Mouse (Mus musculus) thymus, postnatal 14 days (tissue): ENCODE data around the gene Pde10a.
A peak's percentile ranks its signal among the peaks of the same experiment; 100 is the strongest.

ENCODE experiments used
- DNase-seq: peaks from one replicate; pipeline ENCODE4 v3.0.0; 2021

Gene Pde10a

DNA sequence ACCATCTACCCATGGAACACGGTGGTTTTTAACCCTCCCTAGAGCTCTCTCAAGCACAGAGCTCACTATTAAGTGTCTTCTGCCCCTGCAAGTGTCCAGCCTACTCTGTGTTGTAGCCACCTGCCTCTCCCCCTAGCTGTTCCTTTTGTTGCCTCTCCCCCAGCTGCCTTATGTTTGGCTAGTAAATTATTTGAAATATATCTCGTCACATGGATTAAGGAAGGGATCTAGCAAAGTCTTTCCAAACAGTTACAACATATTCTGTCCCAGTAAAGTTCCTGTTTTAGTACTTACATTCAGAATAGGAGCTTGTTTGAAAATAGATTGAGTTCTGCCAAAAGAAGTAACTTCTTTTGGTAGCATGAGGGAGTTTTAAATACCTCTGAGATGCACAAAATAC, 452.1 kb downstream of the Pde10a start:
- no peak for DNase-seq

DNA sequence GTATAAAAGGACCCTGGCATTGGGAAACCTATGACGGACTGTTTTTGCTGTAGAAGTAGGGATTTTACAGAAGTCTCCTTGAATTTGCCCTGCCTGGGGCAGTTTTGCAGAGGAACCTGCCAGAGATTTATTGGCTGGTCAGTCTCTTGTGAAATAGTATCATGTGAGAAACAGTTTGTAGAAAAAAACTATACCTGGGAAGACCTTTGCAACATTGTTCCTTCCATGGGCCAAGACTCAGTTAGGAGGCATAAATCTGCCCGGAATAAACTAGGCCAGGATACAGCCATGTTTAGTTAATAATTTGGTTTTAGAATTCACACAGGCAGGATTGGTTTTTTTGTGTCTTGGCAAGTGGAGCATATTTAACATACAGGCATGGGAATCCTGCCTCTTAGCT, 458.4 kb downstream of the Pde10a start:
- no peak for DNase-seq

DNA sequence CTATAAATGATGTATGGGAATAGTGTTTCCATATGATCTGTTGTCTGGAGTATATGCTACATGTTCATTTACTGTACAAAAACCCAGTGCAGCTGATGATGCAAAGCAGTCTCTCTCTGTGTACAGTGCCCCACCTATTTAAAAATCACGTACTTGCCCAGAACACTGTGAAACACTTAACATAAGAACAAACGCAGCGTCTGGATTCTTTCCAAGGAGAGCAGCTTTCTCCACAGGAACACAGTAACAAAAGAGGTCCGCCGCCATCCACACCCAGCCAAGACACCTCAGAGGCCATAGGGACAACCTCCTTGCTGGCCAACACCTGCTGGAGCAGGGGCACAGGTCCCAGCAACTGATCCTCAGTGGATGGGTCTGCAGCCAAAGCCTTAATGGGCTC, 460.5 kb downstream of the Pde10a start:
- no peak for DNase-seq

DNA sequence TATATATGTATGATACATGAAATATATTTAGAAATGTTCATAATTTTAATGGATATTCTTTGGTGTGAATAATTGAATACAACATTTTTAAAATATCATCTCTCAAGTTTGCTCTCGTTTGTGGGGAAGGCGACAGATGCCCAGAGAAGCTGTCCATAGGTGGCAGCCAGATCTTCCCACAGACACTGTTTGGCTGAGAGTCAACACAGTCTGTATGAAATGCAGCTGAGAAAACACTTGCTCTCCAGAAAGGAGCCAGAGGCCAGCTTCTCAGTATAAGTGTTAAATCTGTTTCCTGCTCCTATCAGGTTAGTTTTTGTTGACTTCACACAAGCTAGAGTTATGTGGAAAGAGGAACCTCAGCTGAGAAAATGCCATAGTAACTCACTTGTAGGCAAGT, 461.4 kb downstream of the Pde10a start:
- no peak for DNase-seq

DNA sequence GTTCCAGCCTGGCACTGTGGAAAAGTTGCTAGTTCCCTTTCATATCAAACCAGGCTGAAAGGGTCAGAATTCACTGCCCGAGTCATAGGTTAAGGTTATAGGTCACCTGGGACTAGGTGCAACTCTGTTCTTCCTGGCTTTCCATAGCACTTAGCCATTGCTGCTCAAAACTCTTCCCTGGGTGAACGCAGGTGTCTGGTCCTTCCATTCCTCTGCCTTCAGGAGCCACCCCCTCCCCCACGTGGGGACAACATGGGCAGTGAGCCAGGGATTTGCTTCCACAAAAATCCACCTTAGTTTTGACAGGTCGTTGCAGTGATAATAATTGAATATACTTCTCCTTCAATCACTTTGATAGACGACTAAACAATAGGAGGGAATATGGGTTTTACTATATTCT, 462.2 kb downstream of the Pde10a start:
- DNase-seq: peak; percentile 22

DNA sequence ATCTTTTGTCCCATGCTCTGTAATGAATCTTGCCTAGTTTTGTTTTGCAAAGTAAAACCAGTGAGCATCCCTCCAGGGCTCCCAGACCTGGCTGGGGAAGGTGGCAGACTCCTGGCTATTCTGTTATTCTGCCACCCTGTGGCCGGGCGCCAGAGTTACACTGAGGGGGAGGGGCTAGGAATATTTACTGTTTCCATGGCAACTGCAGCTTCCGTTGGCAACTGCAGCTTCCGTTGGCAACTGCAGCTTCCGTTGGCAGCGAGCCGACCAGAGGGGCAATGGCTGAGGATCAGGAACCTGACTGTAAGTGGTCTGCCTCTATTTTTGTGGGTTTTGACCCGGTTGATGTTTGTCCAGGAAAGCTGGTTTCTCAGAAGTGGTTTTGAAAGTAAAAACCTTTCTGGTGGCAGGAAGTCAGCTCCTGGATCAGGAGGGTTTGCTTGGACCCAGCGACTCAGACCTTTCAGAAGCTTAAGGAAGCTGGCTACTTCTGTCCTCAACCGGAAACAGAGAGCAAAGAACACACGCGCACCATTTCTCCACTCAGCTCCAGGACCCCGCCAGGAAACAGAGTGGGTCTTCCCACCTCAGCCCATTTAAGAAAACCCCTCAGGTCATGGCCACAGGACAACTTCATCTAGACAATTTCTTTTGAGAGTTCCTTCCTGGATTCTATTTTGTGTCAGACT, 463.1 kb downstream of the Pde10a start, which contains the start of gene 1700010I14Rik:
Gene 1700010I14Rik, plus strand, starts transcription at position 215 of the 689 bp plus-strand sequence.
- DNase-seq: peak; percentile 91

DNA sequence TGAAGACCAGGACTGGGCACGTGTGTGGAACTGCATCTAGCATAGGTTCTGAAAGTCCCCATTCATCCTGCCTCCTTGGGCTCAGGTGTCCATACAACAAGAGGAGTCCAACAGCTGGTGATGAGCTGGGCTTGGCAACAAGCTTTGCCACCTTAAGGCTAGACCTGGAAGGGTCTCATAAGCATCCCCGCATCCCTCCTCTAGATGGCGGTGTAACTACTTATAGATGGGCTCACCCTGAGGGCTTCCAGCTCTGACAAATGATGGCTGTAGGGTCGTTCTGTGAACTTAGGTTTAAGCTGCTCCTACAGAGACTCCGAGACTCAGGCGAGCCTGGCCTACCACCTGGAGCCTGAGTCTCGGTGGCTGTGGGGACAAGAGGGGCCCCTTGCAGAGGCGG, 466.0 kb downstream of the Pde10a start:
- peak; percentile 76 for DNase-seq

DNA sequence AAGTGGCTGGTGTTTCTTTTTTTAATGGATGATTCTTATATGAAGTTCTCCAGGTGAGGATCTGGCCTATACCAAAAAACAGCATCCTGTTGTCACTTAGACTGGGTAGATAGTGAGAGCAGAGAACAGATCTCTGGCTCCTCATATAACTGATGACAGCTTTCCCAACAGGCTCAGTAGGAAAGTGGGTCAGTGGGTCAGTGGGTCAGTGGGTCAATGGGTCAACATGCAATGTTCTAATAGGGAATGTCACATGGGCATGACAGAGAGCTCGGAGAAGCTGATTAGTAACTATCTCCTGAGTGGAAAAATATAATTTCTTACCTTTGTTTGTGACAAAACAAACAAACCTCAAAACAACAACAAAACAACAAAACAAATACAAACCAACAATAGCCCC, 470.2 kb downstream of the Pde10a start:
- no peak for DNase-seq

DNA sequence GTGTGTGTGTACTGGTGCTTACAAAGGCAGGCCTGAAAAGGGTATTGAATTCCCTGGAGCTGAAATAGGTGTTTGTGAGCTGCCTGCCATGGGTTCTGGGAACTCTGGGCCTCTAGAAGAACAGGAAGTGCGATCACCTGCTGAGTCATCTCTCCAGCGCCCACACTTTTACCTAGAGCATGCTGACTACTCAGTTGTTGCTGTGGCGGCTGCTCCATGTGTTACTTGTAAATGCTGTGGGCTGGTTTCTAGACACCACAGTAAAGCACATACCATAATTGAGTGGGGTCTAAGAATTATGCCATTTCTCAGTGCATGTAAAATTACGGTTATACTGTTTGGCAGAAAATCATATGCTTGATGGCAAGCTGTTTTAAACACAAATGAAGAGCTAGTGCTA, 477.3 kb downstream of the Pde10a start:
- peak; percentile 37 for DNase-seq

DNA sequence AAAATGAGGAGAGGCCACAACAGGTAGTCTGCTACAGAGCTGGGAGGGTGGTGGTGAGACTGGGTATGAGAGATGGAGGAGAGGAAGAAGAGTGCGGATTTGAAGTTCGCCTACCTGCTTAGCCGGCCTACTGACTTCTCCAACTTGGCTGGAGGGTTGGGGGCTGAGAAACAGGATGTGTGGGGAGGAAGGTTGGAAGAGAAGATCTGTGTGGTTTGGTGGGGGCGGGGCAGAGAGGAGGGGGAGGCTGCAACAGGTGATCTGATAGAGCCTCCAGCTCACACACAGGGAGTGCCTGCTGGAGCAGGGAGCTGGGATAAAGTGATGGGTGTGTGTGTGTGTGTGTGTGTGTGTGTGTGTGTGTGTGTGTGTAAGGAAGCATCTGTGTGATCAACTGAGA, 479.3 kb downstream of the Pde10a start:
- peak; percentile 55 for DNase-seq

DNA sequence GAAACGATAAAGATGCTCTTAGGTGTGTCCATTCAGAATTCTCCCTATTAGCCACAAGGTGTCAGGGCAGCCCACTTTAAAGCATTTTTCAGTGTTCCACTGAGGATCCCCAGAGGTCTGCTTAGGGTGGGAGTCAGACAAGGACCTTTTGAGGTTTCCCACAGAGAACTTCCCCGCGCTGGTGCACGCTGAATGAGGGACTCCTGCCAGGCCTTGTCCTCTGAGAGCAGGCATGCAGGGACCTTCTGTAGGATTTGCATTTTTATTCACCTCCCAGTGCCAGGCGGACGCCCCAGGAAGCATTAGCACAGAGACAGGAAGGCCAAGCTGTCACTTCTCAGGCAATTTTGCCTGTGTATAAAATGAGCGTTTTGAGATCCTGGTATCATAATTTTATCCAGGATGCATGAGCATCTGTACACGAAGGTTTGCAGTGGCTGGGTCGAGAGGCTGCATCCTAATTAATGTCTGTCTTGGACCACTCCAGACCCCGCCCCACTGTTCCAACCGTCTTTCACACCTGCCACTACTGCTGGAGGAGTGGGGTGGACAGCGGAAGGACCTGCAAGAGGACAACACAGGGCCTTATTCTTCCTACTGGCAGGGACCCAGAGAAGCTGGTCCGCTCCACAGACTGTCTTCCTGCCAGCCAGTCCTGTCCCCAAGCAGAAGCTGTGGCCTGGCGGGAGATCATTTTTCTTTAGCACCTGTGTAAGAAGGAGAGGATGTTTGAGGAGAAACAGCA, 498.2 kb downstream of the Pde10a start:
- DNase-seq: no peak

DNA sequence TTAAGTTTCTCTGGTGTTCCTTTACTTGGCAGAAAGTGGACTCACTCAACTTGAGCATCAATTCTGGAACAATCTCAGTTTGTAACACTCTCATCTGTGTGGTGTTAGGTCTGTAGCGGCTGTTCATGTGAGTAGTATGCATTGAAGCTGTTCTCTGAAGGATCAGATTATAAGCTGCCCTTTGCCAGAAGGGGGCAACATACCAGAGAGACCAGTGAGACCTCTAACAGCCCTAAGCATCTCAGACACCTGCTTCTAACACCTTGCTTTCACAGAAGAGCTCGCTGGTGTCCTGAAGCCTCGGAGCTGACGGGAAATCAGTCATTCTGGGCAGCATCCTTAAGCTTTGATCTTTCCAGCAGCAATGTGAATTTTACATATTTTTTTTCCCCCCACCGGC, 505.0 kb downstream of the Pde10a start:
- peak; percentile 32 for DNase-seq

DNA sequence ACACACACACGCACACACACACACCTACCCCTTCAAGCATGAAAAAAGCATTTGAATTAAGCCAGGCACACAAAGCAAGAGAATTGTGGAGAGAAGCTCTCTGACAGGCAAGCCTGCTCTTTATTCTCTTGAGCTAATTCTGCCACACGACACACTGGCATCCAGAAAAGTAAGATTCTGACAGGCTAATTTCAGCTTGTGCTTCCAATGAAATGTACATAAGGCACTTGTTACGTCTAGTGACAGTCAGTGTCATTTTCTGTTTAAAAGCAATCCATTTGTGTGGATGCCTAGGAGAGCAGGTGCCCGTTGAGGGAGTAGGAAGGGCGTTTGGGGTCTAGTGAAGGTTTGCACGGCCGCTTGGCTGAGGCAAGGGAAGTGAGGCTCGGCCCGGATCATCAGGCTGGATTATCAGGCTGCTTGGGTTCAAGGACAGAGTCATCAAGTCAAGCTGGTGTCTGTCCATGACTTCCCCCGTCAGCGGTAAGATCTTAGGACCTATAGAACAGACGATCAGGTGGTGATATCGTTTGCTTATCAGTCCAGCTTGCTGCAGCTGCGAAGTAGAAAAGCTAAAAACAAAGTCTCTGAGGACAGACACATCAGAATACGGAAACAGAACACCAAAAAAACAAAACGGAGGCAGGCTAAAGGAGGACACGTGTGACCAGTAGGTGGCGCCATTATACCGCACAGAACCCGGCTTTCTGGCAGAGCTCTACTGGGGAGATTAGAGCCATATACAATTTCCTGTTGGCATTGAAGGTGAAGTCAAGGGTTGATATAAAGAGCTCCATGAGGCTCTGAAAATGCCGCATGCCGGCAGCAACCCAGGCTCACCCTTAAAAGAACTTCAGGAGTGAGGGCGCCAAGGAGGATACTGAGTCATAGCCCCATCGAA, 506.3 kb downstream of the Pde10a start:
- DNase-seq: peak; percentile 86

DNA sequence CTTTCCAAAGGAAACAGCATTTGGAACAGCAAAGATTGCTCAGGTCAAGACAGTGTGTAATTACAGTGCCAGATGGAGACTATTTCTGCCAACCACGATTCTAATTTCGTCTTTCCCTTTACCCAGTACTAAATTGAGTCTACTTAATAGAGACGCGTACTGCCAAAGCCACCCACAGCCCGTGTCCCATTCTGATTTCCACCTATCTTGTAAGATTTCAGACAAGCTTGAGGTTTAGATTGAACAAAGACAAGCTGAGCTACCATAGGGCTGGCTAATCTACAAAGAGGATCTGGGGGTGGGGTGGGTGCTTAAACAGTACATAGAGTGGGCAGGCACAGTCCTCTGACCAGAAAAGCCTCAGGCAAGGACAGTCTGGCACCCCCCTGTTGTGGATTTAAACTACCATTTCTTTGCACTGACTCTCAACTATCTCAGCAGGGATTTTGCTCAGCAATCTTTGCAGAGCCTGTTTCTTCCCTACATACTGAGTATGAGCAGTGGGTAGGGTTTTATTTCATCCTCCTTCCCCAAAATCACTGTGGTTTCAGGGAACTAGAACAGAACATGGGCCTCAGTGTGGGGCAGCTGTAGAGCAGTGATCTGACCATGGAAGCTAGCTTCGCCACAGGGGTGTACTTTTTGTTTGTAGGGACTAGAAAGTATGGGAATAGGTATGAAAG, 507.3 kb downstream of the Pde10a start:
- DNase-seq: no peak

DNA sequence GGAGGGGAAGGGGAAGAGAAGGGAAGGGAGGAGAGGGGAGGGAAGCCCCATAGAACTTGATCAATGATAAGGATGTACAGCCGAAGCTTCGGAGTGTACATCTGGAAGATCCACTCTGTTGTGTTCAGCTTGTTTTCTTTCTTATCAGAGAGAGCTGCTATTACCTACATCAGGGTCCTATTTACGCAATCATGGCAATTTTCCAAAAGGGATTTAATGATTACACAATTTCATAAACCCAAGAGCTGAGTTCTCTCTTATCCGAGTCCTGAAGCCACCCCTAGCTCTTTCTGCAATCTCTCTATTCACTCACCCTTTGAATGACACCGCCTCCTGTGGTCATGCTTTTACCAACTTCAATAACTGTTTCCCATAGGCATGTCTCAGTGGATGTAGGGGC, 508.3 kb downstream of the Pde10a start:
- DNase-seq: no peak

DNA sequence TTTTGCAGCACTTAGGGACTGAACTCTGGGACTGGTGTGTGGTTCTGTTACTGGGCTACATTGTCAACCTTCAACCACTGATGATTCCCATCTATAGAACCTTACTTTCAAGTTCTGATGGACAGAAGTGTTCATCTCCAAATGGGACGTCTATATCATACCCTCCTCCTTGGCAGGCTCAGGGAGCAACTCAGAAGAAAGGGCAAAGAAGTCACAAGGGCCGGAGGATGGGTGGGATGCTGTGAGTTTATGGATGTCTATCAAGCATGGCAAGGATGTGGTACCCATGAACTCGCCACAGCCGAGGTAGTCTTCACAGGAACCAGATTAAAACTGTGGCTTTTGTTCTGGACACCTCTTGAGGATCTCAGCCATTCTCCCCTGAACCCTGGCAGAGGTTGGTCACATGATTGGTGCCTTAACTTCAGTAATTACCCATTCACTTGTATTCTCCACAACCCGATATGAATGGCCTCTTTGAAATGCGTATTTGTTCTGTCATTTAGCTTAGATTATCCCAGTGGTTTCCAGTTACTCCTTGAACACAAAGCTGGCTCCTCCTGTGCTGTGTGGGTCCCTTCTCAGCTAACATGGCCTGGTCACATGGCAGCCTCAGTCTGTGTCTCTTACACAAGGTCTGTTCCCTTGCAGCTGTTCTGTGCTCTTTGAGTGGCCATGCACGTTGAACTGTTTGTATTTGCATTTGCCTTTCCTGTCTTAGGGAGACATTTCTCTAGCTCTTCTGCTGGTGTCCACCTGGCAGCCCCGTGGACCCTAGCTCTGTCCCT, 510.6 kb downstream of the Pde10a start:
- no peak for DNase-seq
